Mouse (Mus musculus) cerebellum, adult 2 months (tissue): ENCODE results near the gene Numb.

ENCODE experiments used
- CTCF ChIP-seq: fragments of 200-500 bp; IDR thresholded peaks from 2 replicates; pipeline ENCODE4 v1.5.1; 2011; ENCODE audit warnings: low read depth, mild to moderate bottlenecking, control low read depth, low read length, moderate library complexity, borderline replicate concordance; ENCODE audit not compliant: insufficient read depth
- POLR2A ChIP-seq: fragments of 200-500 bp; IDR thresholded peaks from 2 replicates; pipeline ENCODE4 v1.6.1; 2011; ENCODE audit warnings: low read length, control low read depth, borderline replicate concordance; ENCODE audit not compliant: insufficient read depth

DNA sequence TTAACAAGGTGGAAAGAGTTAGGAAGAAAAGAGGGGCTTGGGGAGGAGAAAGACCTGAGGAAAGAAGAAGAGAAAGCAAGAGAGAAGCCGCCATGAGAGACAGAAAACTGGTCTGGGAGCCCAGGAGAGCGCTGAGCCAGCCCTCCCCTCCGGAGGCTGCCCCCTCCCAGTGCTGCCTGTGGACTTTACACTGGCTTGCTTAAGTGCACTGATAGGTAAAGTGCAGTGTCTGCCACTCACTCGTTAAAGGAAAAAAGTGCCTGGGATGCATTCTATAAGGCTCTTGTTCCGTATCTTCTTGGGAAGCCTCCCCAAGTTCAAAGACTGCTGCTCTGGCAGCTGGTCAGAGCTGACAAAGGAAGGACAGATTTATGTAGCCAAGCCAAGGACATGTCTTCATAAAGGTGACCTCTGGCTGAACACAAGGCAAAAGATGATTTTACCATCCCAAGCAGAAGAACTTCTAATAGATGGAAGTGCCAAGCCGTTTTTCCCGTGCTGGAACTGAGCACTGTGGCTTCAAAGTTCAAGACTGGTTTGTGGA lies 3.5 kb upstream of the Numb start:
- TF ChIP-seq POLR2A, result no peak
- no peak for TF ChIP-seq CTCF
